Mouse (Mus musculus): ENCODE measurements around the gene 1700069L16Rik. TPM values are rescaled to one million over a fixed set of nuclear protein-coding genes. Genes with fewer than 3 reads are reported as not detected.

The 1700069L16Rik gene
- polyA plus RNA-seq, 1 experiment from 2014 or later: not detected

GRCm38 (mm10) chr5:113731174-113731573, 6.6 kb upstream of the 1700069L16Rik start:
- no peak overlapping the region for H3K4me3 ChIP-seq (ENCODE audit: control insufficient read depth in 1 of 2, insufficient read depth in 1 of 2, low read depth in 1 of 2, low read length in 2 of 2)
- ATAC-seq (ENCODE audit: insufficient number of reproducible peaks, insufficient read depth, low FRiP score, low read depth): no peak
- H3K27ac ChIP-seq (replicated peaks in 1 of 2; ENCODE audit: control insufficient read depth in 1 of 2, insufficient read depth in 1 of 2, low read depth in 2 of 2, low read length in 2 of 2): no peak overlapping the region
- WGBS: 74% methylated on average over 7 of the region's 7 CpGs
- H3K27me3 ChIP-seq (ENCODE audit: control insufficient read depth, insufficient read depth, low read length): peaks cover 12% of the 10 kb centered on the region
- no peak overlapping the region for H3K4me2 ChIP-seq (ENCODE audit: low read length)
- H3K36me3 ChIP-seq (ENCODE audit: control insufficient read depth, insufficient read depth, low read length): no peaks in the 10 kb centered on the region
- no peaks in the 10 kb centered on the region for H3K9me3 ChIP-seq (ENCODE audit: control insufficient read depth, low read length)
- no peak overlapping the region for H3K9ac ChIP-seq (ENCODE audit: low read length)
- peaks cover under 1 to 4% of the 10 kb centered on the region in 2 experiments for H3K4me1 ChIP-seq (ENCODE audit: control insufficient read depth in 2 of 2, insufficient read depth in 2 of 2, low read length in 2 of 2)

GRCm38 (mm10) chr5:113730641-113731121, 6.1 kb upstream of the 1700069L16Rik start:
- no peaks in the 10 kb centered on the region for H3K36me3 ChIP-seq (ENCODE audit: control insufficient read depth, insufficient read depth, low read length)
- no peak overlapping the region for H3K4me2 ChIP-seq (ENCODE audit: low read length)
- H3K4me3 ChIP-seq (ENCODE audit: control insufficient read depth in 1 of 2, insufficient read depth in 1 of 2, low read depth in 1 of 2, low read length in 2 of 2): no peak overlapping the region
- peaks cover 0 to 4% of the 10 kb centered on the region in 2 experiments; a peak in 2 of 4 replicates for H3K4me1 ChIP-seq (ENCODE audit: control insufficient read depth in 2 of 2, insufficient read depth in 2 of 2, low read length in 2 of 2)
- no peak overlapping the region for H3K9ac ChIP-seq (ENCODE audit: low read length)
- ATAC-seq (ENCODE audit: insufficient number of reproducible peaks, insufficient read depth, low FRiP score, low read depth): no peak
- 70% methylated on average over 7 of the region's 7 CpGs for WGBS
- H3K27me3 ChIP-seq (ENCODE audit: control insufficient read depth, insufficient read depth, low read length): peaks cover 12% of the 10 kb centered on the region
- no peak overlapping the region for H3K27ac ChIP-seq (replicated peaks in 1 of 2; ENCODE audit: control insufficient read depth in 1 of 2, insufficient read depth in 1 of 2, low read depth in 2 of 2, low read length in 2 of 2)
- no peaks in the 10 kb centered on the region for H3K9me3 ChIP-seq (ENCODE audit: control insufficient read depth, low read length)

GRCm38 (mm10) chr5:113728691-113729090, 4.1 kb upstream of the 1700069L16Rik start:
- H3K27ac ChIP-seq (replicated peaks in 1 of 2; ENCODE audit: control insufficient read depth in 1 of 2, insufficient read depth in 1 of 2, low read depth in 2 of 2, low read length in 2 of 2): no peak overlapping the region
- H3K27me3 ChIP-seq (ENCODE audit: control insufficient read depth, insufficient read depth, low read length): peaks cover 17% of the 10 kb centered on the region
- no peak overlapping the region for H3K4me3 ChIP-seq (ENCODE audit: control insufficient read depth in 1 of 2, insufficient read depth in 1 of 2, low read depth in 1 of 2, low read length in 2 of 2)
- no peaks in the 10 kb centered on the region for H3K9me3 ChIP-seq (ENCODE audit: control insufficient read depth, low read length)
- H3K4me2 ChIP-seq (ENCODE audit: low read length): no peak overlapping the region
- H3K4me1 ChIP-seq (ENCODE audit: control insufficient read depth in 2 of 2, insufficient read depth in 2 of 2, low read length in 2 of 2): no peaks in the 10 kb centered on the region
- WGBS: 74% methylated on average over 7 of the region's 7 CpGs
- H3K9ac ChIP-seq (ENCODE audit: low read length): no peak overlapping the region
- no peak for ATAC-seq (ENCODE audit: insufficient number of reproducible peaks, insufficient read depth, low FRiP score, low read depth)
- H3K36me3 ChIP-seq (ENCODE audit: control insufficient read depth, insufficient read depth, low read length): no peaks in the 10 kb centered on the region

- H3K9ac ChIP-seq (ENCODE audit: low read length): no peak overlapping the region
- no peak for ATAC-seq (ENCODE audit: insufficient number of reproducible peaks, insufficient read depth, low FRiP score, low read depth)
- WGBS: 76% methylated on average over 7 of the region's 7 CpGs
Measured at GRCm38 (mm10) chr5:113728011-113728410, 3.4 kb upstream of the 1700069L16Rik start.

GRCm38 (mm10) chr5:113727238-113727637, 2.7 kb upstream of the 1700069L16Rik start:
- 43% methylated on average over 12 of the region's 12 CpGs for WGBS
- Histone ChIP-seq H3K27ac (replicated peaks in 1 of 2; ENCODE audit: control insufficient read depth in 1 of 2, insufficient read depth in 1 of 2, low read depth in 2 of 2, low read length in 2 of 2) (no peak overlapping the region), H3K4me2 (ENCODE audit: low read length) (no peak overlapping the region), H3K27me3 (ENCODE audit: control insufficient read depth, insufficient read depth, low read length) (peaks cover 17% of the 10 kb centered on the region), H3K36me3 (ENCODE audit: control insufficient read depth, insufficient read depth, low read length) (no peaks in the 10 kb centered on the region), H3K4me1 (ENCODE audit: control insufficient read depth in 2 of 2, insufficient read depth in 2 of 2, low read length in 2 of 2) (no peaks in the 10 kb centered on the region), H3K9me3 (ENCODE audit: control insufficient read depth, low read length) (no peaks in the 10 kb centered on the region; the same call in 1 of the 2 replicates), H3K4me3 (ENCODE audit: control insufficient read depth in 1 of 2, insufficient read depth in 1 of 2, low read depth in 1 of 2, low read length in 2 of 2) (no peak overlapping the region), H3K9ac (ENCODE audit: low read length) (no peak overlapping the region)
- ATAC-seq (ENCODE audit: insufficient number of reproducible peaks, insufficient read depth, low FRiP score, low read depth): no peak

More at GRCm38 (mm10) chr5:113728011-113728410, 3.4 kb upstream of the 1700069L16Rik start:
- Histone ChIP-seq H3K9me3 (ENCODE audit: control insufficient read depth, low read length) (no peaks in the 10 kb centered on the region), H3K4me2 (ENCODE audit: low read length) (no peak overlapping the region), H3K36me3 (ENCODE audit: control insufficient read depth, insufficient read depth, low read length) (no peaks in the 10 kb centered on the region), H3K4me3 (ENCODE audit: control insufficient read depth in 1 of 2, insufficient read depth in 1 of 2, low read depth in 1 of 2, low read length in 2 of 2) (no peak overlapping the region), H3K27me3 (ENCODE audit: control insufficient read depth, insufficient read depth, low read length) (peaks cover 21% of the 10 kb centered on the region), H3K27ac (replicated peaks in 1 of 2; ENCODE audit: control insufficient read depth in 1 of 2, insufficient read depth in 1 of 2, low read depth in 2 of 2, low read length in 2 of 2) (no peak overlapping the region), H3K4me1 (ENCODE audit: control insufficient read depth in 2 of 2, insufficient read depth in 2 of 2, low read length in 2 of 2) (no peaks in the 10 kb centered on the region)

- ATAC-seq (ENCODE audit: insufficient number of reproducible peaks, insufficient read depth, low FRiP score, low read depth): no peak
- Histone ChIP-seq H3K9me3 (ENCODE audit: control insufficient read depth, low read length) (no peaks in the 10 kb centered on the region; the same call in 1 of the 2 replicates), H3K9ac (ENCODE audit: low read length) (no peak overlapping the region), H3K4me1 (ENCODE audit: control insufficient read depth in 2 of 2, insufficient read depth in 2 of 2, low read length in 2 of 2) (no peaks in the 10 kb centered on the region), H3K4me2 (ENCODE audit: low read length) (no peak overlapping the region), H3K36me3 (ENCODE audit: control insufficient read depth, insufficient read depth, low read length) (no peaks in the 10 kb centered on the region), H3K27ac (replicated peaks in 1 of 2; ENCODE audit: control insufficient read depth in 1 of 2, insufficient read depth in 1 of 2, low read depth in 2 of 2, low read length in 2 of 2) (no peak overlapping the region), H3K27me3 (ENCODE audit: control insufficient read depth, insufficient read depth, low read length) (peaks cover 17% of the 10 kb centered on the region), H3K4me3 (ENCODE audit: control insufficient read depth in 1 of 2, insufficient read depth in 1 of 2, low read depth in 1 of 2, low read length in 2 of 2) (no peak overlapping the region)
- 48% methylated on average over 6 of the region's 6 CpGs for WGBS
Measured at GRCm38 (mm10) chr5:113726618-113727017, 2.0 kb upstream of the 1700069L16Rik start.

GRCm38 (mm10) chr5:113725417-113725816, 845 bp upstream of the 1700069L16Rik start:
- H3K27me3 ChIP-seq (ENCODE audit: control insufficient read depth, insufficient read depth, low read length): peaks cover 17% of the 10 kb centered on the region
- WGBS: 72% methylated on average over 12 of the region's 12 CpGs
- H3K36me3 ChIP-seq (ENCODE audit: control insufficient read depth, insufficient read depth, low read length): no peaks in the 10 kb centered on the region
- no peak overlapping the region for H3K4me3 ChIP-seq (ENCODE audit: control insufficient read depth in 1 of 2, insufficient read depth in 1 of 2, low read depth in 1 of 2, low read length in 2 of 2)
- no peak overlapping the region for H3K4me2 ChIP-seq (ENCODE audit: low read length)
- H3K4me1 ChIP-seq (ENCODE audit: control insufficient read depth in 2 of 2, insufficient read depth in 2 of 2, low read length in 2 of 2): no peaks in the 10 kb centered on the region
- no peak overlapping the region for H3K27ac ChIP-seq (replicated peaks in 1 of 2; ENCODE audit: control insufficient read depth in 1 of 2, insufficient read depth in 1 of 2, low read depth in 2 of 2, low read length in 2 of 2)
- ATAC-seq (ENCODE audit: insufficient number of reproducible peaks, insufficient read depth, low FRiP score, low read depth): no peak
- no peaks in the 10 kb centered on the region; the same call in 1 of the 2 replicates for H3K9me3 ChIP-seq (ENCODE audit: control insufficient read depth, low read length)
- no peak overlapping the region for H3K9ac ChIP-seq (ENCODE audit: low read length)
